Mouse (Mus musculus): ENCODE data around the gene Themis3. TPM values are rescaled to one million over a fixed set of nuclear protein-coding genes. Genes with fewer than 3 reads are reported as not detected.

Gene Themis3
- polyA plus RNA-seq, 1 experiment from 2014 or later: not detected

- Histone ChIP-seq H3K9me3 (replicated peaks) (no peaks in the 10 kb centered on the region), H3K27me3 (no peaks in the 10 kb centered on the region), H3K4me1 (replicated peaks) (no peaks in the 10 kb centered on the region), H3K36me3 (no peaks in the 10 kb centered on the region), H3K27ac (no peak overlapping the region), H3K4me3 (replicated peaks) (no peak overlapping the region), H3K9ac (no peak overlapping the region), H3K4me2 (no peak overlapping the region)
- WGBS (ENCODE audit: insufficient replicate concordance): 74% methylated on average over 10 of the region's 10 CpGs
- DNase-seq (no peak), ATAC-seq (ENCODE audit: low read depth) (no peak)
These were observed 7.7 kb downstream of the Themis3 start for GRCm38 (mm10) chr17:66586741-66587140.

- H3K4me1 ChIP-seq (replicated peaks): no peaks in the 10 kb centered on the region
- DNase-seq (no peak), ATAC-seq (ENCODE audit: low read depth) (no peak)
- H3K27me3 ChIP-seq: no peaks in the 10 kb centered on the region
- no peak overlapping the region for H3K4me2 ChIP-seq
- H3K27ac ChIP-seq: no peak overlapping the region
- no peak overlapping the region for H3K9ac ChIP-seq
- H3K36me3 ChIP-seq: no peaks in the 10 kb centered on the region
- H3K9me3 ChIP-seq (replicated peaks): no peaks in the 10 kb centered on the region
- WGBS (ENCODE audit: insufficient replicate concordance): 67% methylated on average over 13 of the region's 13 CpGs
- no peak overlapping the region for H3K4me3 ChIP-seq (replicated peaks)
These were observed 8.3 kb downstream of the Themis3 start for GRCm38 (mm10) chr17:66586078-66586477.

GRCm38 (mm10) chr17:66580990-66581389 lies 13.4 kb downstream of the Themis3 start:
- no peaks in the 10 kb centered on the region for H3K27me3 ChIP-seq
- H3K27ac ChIP-seq: no peak overlapping the region
- 60% methylated on average over 5 of the region's 5 CpGs for WGBS (ENCODE audit: insufficient replicate concordance)
- H3K4me1 ChIP-seq (replicated peaks): no peaks in the 10 kb centered on the region
- no peaks in the 10 kb centered on the region for H3K36me3 ChIP-seq
- no peak overlapping the region for H3K4me2 ChIP-seq
- DNase-seq (no peak), ATAC-seq (ENCODE audit: low read depth) (no peak)
- no peak overlapping the region for H3K9ac ChIP-seq
- no peak overlapping the region for H3K4me3 ChIP-seq (replicated peaks)
- H3K9me3 ChIP-seq (replicated peaks): no peaks in the 10 kb centered on the region

- no peak overlapping the region for H3K9ac ChIP-seq
- H3K27me3 ChIP-seq: no peaks in the 10 kb centered on the region
- H3K27ac ChIP-seq: no peak overlapping the region
- no peak overlapping the region for H3K4me2 ChIP-seq
- H3K4me1 ChIP-seq (replicated peaks): no peaks in the 10 kb centered on the region
- H3K36me3 ChIP-seq: no peaks in the 10 kb centered on the region
- DNase-seq (no peak), ATAC-seq (ENCODE audit: low read depth) (no peak)
- WGBS (ENCODE audit: insufficient replicate concordance): 18% methylated on average over 6 of the region's 6 CpGs
- no peaks in the 10 kb centered on the region for H3K9me3 ChIP-seq (replicated peaks)
- no peak overlapping the region for H3K4me3 ChIP-seq (replicated peaks)
These were observed 16.4 kb downstream of the Themis3 start for GRCm38 (mm10) chr17:66578007-66578406.

- DNase-seq: no peak
- no peak for ATAC-seq (ENCODE audit: low read depth)
- Histone ChIP-seq H3K9me3 (replicated peaks) (no peaks in the 10 kb centered on the region), H3K9ac (no peak overlapping the region), H3K4me1 (replicated peaks) (no peaks in the 10 kb centered on the region), H3K36me3 (no peaks in the 10 kb centered on the region), H3K27me3 (no peaks in the 10 kb centered on the region), H3K4me2 (no peak overlapping the region), H3K4me3 (replicated peaks) (no peak overlapping the region), H3K27ac (no peak overlapping the region)
- WGBS (ENCODE audit: insufficient replicate concordance): 57% methylated on average over 6 of the region's 6 CpGs
These were observed 16.9 kb downstream of the Themis3 start for GRCm38 (mm10) chr17:66577507-66577906.

- Histone ChIP-seq H3K27ac (no peak overlapping the region), H3K4me2 (no peak overlapping the region), H3K4me1 (replicated peaks) (no peaks in the 10 kb centered on the region), H3K9me3 (replicated peaks) (no peaks in the 10 kb centered on the region), H3K27me3 (no peaks in the 10 kb centered on the region), H3K4me3 (replicated peaks) (no peak overlapping the region), H3K9ac (no peak overlapping the region), H3K36me3 (no peaks in the 10 kb centered on the region)
- no peak for DNase-seq
- ATAC-seq (ENCODE audit: low read depth): no peak
- 64% methylated on average over 4 of the region's 4 CpGs for WGBS (ENCODE audit: insufficient replicate concordance)
These were observed 21.8 kb downstream of the Themis3 start for GRCm38 (mm10) chr17:66572677-66573060.

- no peak for ATAC-seq (ENCODE audit: low read depth)
- 60% methylated on average over 11 of the region's 11 CpGs for WGBS (ENCODE audit: insufficient replicate concordance)
- Histone ChIP-seq H3K4me1 (replicated peaks) (no peaks in the 10 kb centered on the region), H3K4me2 (no peak overlapping the region), H3K36me3 (no peaks in the 10 kb centered on the region), H3K9ac (no peak overlapping the region), H3K9me3 (replicated peaks) (no peaks in the 10 kb centered on the region), H3K4me3 (replicated peaks) (no peak overlapping the region), H3K27me3 (no peaks in the 10 kb centered on the region), H3K27ac (no peak overlapping the region)
- no peak for DNase-seq
These were observed 22.4 kb downstream of the Themis3 start for GRCm38 (mm10) chr17:66571860-66572676.

- Histone ChIP-seq H3K4me1 (replicated peaks) (no peaks in the 10 kb centered on the region), H3K27ac (no peak overlapping the region), H3K4me3 (replicated peaks) (no peak overlapping the region), H3K9ac (no peak overlapping the region), H3K36me3 (no peaks in the 10 kb centered on the region), H3K9me3 (replicated peaks) (no peaks in the 10 kb centered on the region), H3K4me2 (no peak overlapping the region), H3K27me3 (no peaks in the 10 kb centered on the region)
- DNase-seq: no peak
- WGBS (ENCODE audit: insufficient replicate concordance): 61% methylated on average over 7 of the region's 7 CpGs
- no peak for ATAC-seq (ENCODE audit: low read depth)
These were observed 30.2 kb downstream of the Themis3 start for GRCm38 (mm10) chr17:66564213-66564612.

GRCm38 (mm10) chr17:66563551-66563950 lies 30.9 kb downstream of the Themis3 start:
- Histone ChIP-seq H3K9me3 (replicated peaks) (no peaks in the 10 kb centered on the region), H3K9ac (no peak overlapping the region), H3K4me3 (replicated peaks) (no peak overlapping the region), H3K27me3 (no peaks in the 10 kb centered on the region), H3K4me2 (no peak overlapping the region), H3K36me3 (no peaks in the 10 kb centered on the region), H3K4me1 (replicated peaks) (no peaks in the 10 kb centered on the region), H3K27ac (no peak overlapping the region)
- no peak for ATAC-seq (ENCODE audit: low read depth)
- no peak for DNase-seq
- 21% methylated on average over 1 of the region's 1 CpGs for WGBS (ENCODE audit: insufficient replicate concordance)

- H3K36me3 ChIP-seq: no peaks in the 10 kb centered on the region
- H3K27ac ChIP-seq: no peak overlapping the region
- no peaks in the 10 kb centered on the region for H3K4me1 ChIP-seq (replicated peaks)
- H3K27me3 ChIP-seq: no peaks in the 10 kb centered on the region
- H3K9ac ChIP-seq: no peak overlapping the region
- H3K9me3 ChIP-seq (replicated peaks): no peaks in the 10 kb centered on the region
- H3K4me3 ChIP-seq (replicated peaks): no peak overlapping the region
- no peak for DNase-seq
- no peak overlapping the region for H3K4me2 ChIP-seq
- 26% methylated on average over 2 of the region's 2 CpGs for whole genome bisulfite sequencing (ENCODE audit: insufficient replicate concordance)
- ATAC-seq (ENCODE audit: low read depth): no peak
These were observed 33.0 kb downstream of the Themis3 start for GRCm38 (mm10) chr17:66561380-66561779.

- DNase-seq: no peak
- Histone ChIP-seq H3K9me3 (replicated peaks) (no peaks in the 10 kb centered on the region), H3K4me1 (replicated peaks) (no peaks in the 10 kb centered on the region), H3K4me2 (no peak overlapping the region), H3K9ac (no peak overlapping the region), H3K4me3 (replicated peaks) (no peak overlapping the region), H3K27me3 (no peaks in the 10 kb centered on the region), H3K27ac (no peak overlapping the region), H3K36me3 (no peaks in the 10 kb centered on the region)
- 74% methylated on average over 17 of the region's 17 CpGs for WGBS (ENCODE audit: insufficient replicate concordance)
- no peak for ATAC-seq (ENCODE audit: low read depth)
These were observed 35.8 kb downstream of the Themis3 start for GRCm38 (mm10) chr17:66558404-66559317.

All from liver, embryonic 13.5 days (tissue).